Mouse (Mus musculus) ES-E14 (cell line): Measurements from ENCODE around the gene Fbxw2. TPM values are rescaled to one million over a fixed set of nuclear protein-coding genes. Genes with fewer than 3 reads are reported as not detected.
A peak's percentile ranks its signal among the peaks of the same experiment; 100 is the strongest.
"Not testable (repeated sequence)": the region's sequence is repeated elsewhere in the genome, so short reads cannot be mapped to it uniquely, and the experiment has no call there.

ENCODE experiments used
- DNase-seq: peaks from one replicate; pipeline ENCODE4 v3.0.0-alpha.2; 2013; ENCODE audit warnings: low read depth, low spot score
- H3K27ac ChIP-seq: 2 replicates; pipeline ENCODE4 v1.5.1; 2012; ENCODE audit warnings: low read depth, mild to moderate bottlenecking, low read length, moderate library complexity, mixed read lengths; ENCODE audit not compliant: poor library complexity, insufficient read depth, severe bottlenecking
- H3K36me3 ChIP-seq: 2 replicates; pipeline ENCODE4 v1.6.1; 2012; ENCODE audit warnings: mild to moderate bottlenecking, low read length, moderate library complexity, mixed read lengths; ENCODE audit not compliant: control insufficient read depth, poor library complexity, insufficient read depth, severe bottlenecking
- H3K4me1 ChIP-seq, 2 experiments: fragments of 150-350 bp in 1 of 2; sonication (generic) in 1 of 2; 2 replicates each; pipeline ENCODE4 v1.6.1; 2012; ENCODE audit warnings: low read length in 2 of 2, mild to moderate bottlenecking in 1 of 2, mixed read lengths in 1 of 2; ENCODE audit not compliant: control insufficient read depth in 2 of 2, insufficient read depth in 2 of 2, poor library complexity in 1 of 2
- H3K4me3 ChIP-seq, 2 experiments: fragments of 150-350 bp in 1 of 2; sonication (generic) in 1 of 2; 2 replicates each; pipeline ENCODE4 v1.5.1; 2012; ENCODE audit warnings: low read length in 2 of 2, low read depth in 1 of 2, mild to moderate bottlenecking in 1 of 2, mixed read lengths in 1 of 2; ENCODE audit not compliant: insufficient read depth in 1 of 2, poor library complexity in 1 of 2, severe bottlenecking in 1 of 2
- H3K9ac ChIP-seq: 2 replicates; pipeline ENCODE4 v1.6.1; 2012; ENCODE audit warnings: low read depth, mild to moderate bottlenecking, low read length, mixed read lengths; ENCODE audit not compliant: poor library complexity, insufficient read depth, severe bottlenecking
- H3K9me3 ChIP-seq: fragments of 150-350 bp; sonication (generic); 2 replicates; pipeline ENCODE4 v1.6.1; 2012; ENCODE audit warnings: low read depth, mild to moderate bottlenecking, low read length; ENCODE audit not compliant: control insufficient read depth, insufficient read depth
- CHD2 ChIP-seq: IDR thresholded peaks from 2 replicates; pipeline ENCODE4 v1.6.1; 2014; ENCODE audit warnings: mild to moderate bottlenecking, low read depth, low read length, inconsistent platforms
- HCFC1 ChIP-seq: IDR thresholded peaks from 2 replicates; pipeline ENCODE4 v1.6.1; 2012; ENCODE audit warnings: low read length, inconsistent platforms, borderline replicate concordance; ENCODE audit not compliant: insufficient read depth
- MAFK ChIP-seq: IDR thresholded peaks from 2 replicates; pipeline ENCODE4 v1.6.1; 2014; ENCODE audit warnings: mild to moderate bottlenecking, low read depth, low read length, inconsistent platforms; ENCODE audit not compliant: insufficient read depth
- ZC3H11A ChIP-seq: IDR thresholded peaks from 2 replicates; pipeline ENCODE4 v1.6.1; 2012; ENCODE audit warnings: low read depth, mild to moderate bottlenecking, inconsistent platforms, low read length, borderline replicate concordance
- ZNF384 ChIP-seq: IDR thresholded peaks from 2 replicates; pipeline ENCODE4 v1.6.1; 2012; ENCODE audit warnings: low read depth, low read length, inconsistent platforms
- in situ Hi-C, 2 experiments: fragments of 600-800 bp; cut with MboI; formaldehyde crosslinking; loops; one replicate each; pipeline ENCODE4 v1.15.1; 2025; ENCODE audit warnings: low sequenced_read_pairs in 2 of 2, inconsistent platforms in 1 of 2; ENCODE audit not compliant: unreplicated experiment in 2 of 2
- total RNA-seq: library from RNA; depleted of rRNA; stranded (reverse); fragments of 300-350 nt; gene quantifications from 2 replicates; pipeline ENCODE4 v1.2.3, GENCODE M21; 2012

The Fbxw2 gene
- total RNA-seq, 1 experiment: 57.2 TPM

DNA sequence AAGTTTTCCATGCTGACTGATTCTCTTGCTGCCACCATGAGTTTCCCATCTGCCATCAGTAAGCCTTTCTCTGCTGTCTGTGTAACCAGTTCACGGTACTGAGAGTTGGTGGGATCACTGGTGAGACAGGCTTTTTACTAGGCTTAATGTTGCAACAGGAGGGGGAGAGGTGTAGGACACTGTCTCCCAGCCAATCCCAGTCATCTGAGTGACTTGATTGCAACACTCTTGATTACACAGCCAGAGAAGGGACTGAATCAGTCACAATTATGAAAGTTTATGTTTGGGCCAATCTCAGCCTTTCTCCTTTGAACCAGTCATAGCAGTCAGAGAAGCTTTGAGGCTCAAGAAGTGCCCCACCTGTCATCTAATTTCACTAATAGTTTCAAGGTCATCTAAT, 1.9 kb upstream of the Fbxw2 start:
- no peaks in the 10 kb centered on the region for H3K9me3 ChIP-seq
- no peaks in the 10 kb centered on the region for H3K36me3 ChIP-seq
- H3K4me1 ChIP-seq: peaks cover 3 to 5% of the 10 kb centered on the region in 2 experiments; a peak in 1 of 4 replicates
- no peak for DNase-seq
- H3K27ac ChIP-seq: no peak overlapping the region
- TF ChIP-seq HCFC1: no peak
- no peak for TF ChIP-seq ZNF384
- TF ChIP-seq CHD2: no peak
- TF ChIP-seq MAFK: no peak
- no peak for TF ChIP-seq ZC3H11A
- no peak overlapping the region for H3K4me3 ChIP-seq
- H3K9ac ChIP-seq: no peak overlapping the region
- in situ Hi-C loops: loop anchor here in 1 of 2 experiments (25.0 kb wide), 1 partner anchor 284 kb away; the partner anchor contains the start of genes AI182371 and Cntrl

DNA sequence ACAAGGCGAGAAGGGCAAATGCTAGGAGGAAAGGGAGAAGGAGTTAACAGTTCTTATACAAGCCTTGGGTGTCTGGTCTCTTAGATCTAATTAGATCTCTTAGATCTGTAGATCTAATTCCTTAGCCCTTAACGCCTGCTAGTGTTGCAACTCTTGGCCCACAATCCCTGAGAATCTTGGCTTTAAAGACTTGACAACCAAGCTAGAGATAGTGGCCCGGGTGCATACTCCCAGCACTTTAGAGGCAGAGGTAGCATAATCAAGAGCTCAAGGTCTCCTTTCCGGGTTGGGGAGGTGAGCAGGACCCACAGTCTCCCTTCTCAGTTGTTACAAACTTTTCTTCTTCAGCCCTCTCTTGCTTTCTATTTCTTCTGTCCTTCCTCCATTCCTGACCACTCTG, 1.5 kb upstream of the Fbxw2 start:
- Histone ChIP-seq H3K27ac (no peak overlapping the region), H3K4me1 (peaks cover 3 to 5% of the 10 kb centered on the region in 2 experiments; a peak in 1 of 4 replicates), H3K4me3 (no peak overlapping the region), H3K9ac (no peak overlapping the region), H3K36me3 (no peaks in the 10 kb centered on the region), H3K9me3 (no peaks in the 10 kb centered on the region)
- DNase-seq: no peak
- in situ Hi-C loops: loop anchor here in 1 of 2 experiments (25.0 kb wide), 1 partner anchor 285 kb away; the partner anchor contains the start of genes AI182371 and Cntrl
- TF ChIP-seq ZNF384 (no peak), CHD2 (no peak), ZC3H11A (no peak), MAFK (no peak), HCFC1 (no peak)

DNA sequence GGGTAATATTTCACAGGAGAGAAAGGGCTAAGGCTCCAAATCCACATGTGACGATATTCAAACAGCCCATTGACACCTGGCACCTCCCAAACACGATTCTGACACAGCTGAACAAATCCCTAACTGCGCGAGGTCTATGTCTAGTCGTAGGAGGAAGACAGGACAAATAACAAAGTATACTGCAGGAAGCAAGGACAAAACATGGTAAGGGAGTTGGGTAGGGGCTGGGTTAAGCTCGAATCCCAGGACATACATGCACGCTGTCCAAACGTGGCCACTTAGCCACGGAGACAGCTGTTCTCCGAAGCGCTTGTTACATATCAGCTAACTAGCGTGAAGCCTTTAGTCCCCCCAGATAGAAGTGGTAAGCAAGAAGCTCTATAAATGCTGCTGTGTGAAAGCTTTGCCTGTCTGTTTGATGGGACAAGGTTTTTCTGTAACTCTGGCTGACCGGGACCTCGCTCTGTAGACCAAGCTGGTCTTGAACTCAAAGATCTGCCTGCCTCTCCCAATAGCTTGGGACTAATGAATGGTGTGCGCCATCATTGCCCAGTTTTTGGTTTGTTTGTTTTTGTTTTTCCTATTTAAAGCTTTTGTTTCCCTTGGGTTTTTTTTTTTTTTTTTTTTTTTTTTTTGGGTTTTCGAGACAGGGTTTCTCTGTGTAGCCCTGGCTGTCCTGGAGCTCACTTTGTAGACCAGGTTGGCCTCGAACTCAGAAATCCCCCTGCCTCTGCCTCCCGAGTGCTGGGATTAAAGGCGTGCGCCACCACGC, 535 bp upstream of the Fbxw2 start:
- DNase-seq: no peak
- TF ChIP-seq MAFK (no peak), CHD2 (no peak), HCFC1 (no peak), ZNF384 (peak; percentile 75), ZC3H11A (no peak)
- H3K36me3 ChIP-seq: no peaks in the 10 kb centered on the region
- peak overlapping the region; percentile 87 for H3K9ac ChIP-seq
- H3K4me3 ChIP-seq: peak overlapping the region; percentile 79 to 82
- in situ Hi-C loops: loop anchor here in 1 of 2 experiments (25.0 kb wide), 1 partner anchor 286 kb away; the partner anchor contains the start of genes AI182371 and Cntrl
- peak overlapping the region; percentile 35; the same call in 1 of the 2 replicates for H3K27ac ChIP-seq
- peaks cover 3 to 5% of the 10 kb centered on the region in 2 experiments; a peak in 1 of 4 replicates for H3K4me1 ChIP-seq
- no peaks in the 10 kb centered on the region for H3K9me3 ChIP-seq

DNA sequence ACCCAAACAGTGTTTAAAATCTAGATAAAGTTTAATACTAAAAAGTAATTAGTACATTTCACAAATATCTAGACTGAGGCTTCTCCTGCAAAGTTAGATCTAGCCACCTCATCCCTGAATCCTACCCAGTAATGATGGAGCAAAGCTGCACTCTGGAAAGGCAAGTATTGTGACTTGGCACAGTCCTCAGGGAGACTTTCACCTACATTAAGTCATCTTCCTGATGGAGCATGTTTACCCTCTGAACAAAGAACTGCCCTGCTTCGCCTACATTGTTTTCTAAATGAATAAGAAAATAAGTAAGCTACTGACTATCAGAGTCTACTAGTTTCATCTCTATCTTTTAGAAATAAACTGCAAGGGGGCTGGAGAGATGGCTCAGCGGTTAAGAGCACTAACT, 7.6 kb downstream of the Fbxw2 start:
- TF ChIP-seq ZC3H11A: no peak
- TF ChIP-seq ZNF384: no peak
- TF ChIP-seq MAFK: no peak
- TF ChIP-seq CHD2: no peak
- no peak for TF ChIP-seq HCFC1
- peaks cover 7% of the 10 kb centered on the region for H3K36me3 ChIP-seq
- DNase-seq: no peak
- no peak overlapping the region for H3K4me3 ChIP-seq
- H3K9ac ChIP-seq: no peak overlapping the region
- in situ Hi-C loops: no loop called here
- no peak overlapping the region for H3K27ac ChIP-seq
- peaks cover 4 to 8% of the 10 kb centered on the region in 2 experiments; a peak in 2 of 4 replicates for H3K4me1 ChIP-seq
- no peaks in the 10 kb centered on the region for H3K9me3 ChIP-seq

DNA sequence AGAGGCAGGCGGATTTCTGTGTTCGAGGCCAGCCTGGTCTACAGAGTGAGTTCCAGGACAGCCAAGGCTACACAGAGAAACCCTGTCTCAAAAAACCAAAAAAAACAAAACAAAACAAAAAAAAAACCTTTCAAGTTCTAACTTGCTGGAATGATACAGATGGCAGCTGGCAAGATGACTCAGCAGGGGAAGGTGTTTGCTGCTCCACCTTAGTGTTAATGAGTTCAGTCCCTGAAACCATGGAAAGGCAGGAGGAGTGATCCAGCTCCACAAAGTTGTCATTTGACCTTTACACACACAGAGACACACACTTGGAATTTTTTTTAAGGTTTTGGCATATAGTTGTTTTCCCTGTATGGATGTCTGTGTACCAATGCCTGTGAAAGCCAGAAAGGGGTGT, 10.2 kb downstream of the Fbxw2 start:
- H3K4me1 ChIP-seq, H3K27ac ChIP-seq, in situ Hi-C loops, H3K4me3 ChIP-seq, H3K36me3 ChIP-seq, DNase-seq, H3K9me3 ChIP-seq, H3K9ac ChIP-seq: not testable (repeated sequence)
- peak; percentile 64 for TF ChIP-seq MAFK
